Mouse (Mus musculus) ES-E14 (cell line): ENCODE measurements around the gene Usp12. TPM values are rescaled to one million over a fixed set of nuclear protein-coding genes. Genes with fewer than 3 reads are reported as not detected.

ENCODE experiments used
- DNase-seq: peaks from one replicate; pipeline ENCODE4 v3.0.0-alpha.2; 2013; ENCODE audit warnings: low read depth, low spot score
- H3K27ac ChIP-seq: 2 replicates; pipeline ENCODE4 v1.5.1; 2012; ENCODE audit warnings: low read depth, mild to moderate bottlenecking, low read length, moderate library complexity, mixed read lengths; ENCODE audit not compliant: poor library complexity, insufficient read depth, severe bottlenecking
- H3K36me3 ChIP-seq: 2 replicates; pipeline ENCODE4 v1.6.1; 2012; ENCODE audit warnings: mild to moderate bottlenecking, low read length, moderate library complexity, mixed read lengths; ENCODE audit not compliant: control insufficient read depth, poor library complexity, insufficient read depth, severe bottlenecking
- H3K4me1 ChIP-seq, 2 experiments: fragments of 150-350 bp in 1 of 2; sonication (generic) in 1 of 2; 2 replicates each; pipeline ENCODE4 v1.6.1; 2012; ENCODE audit warnings: low read length in 2 of 2, mild to moderate bottlenecking in 1 of 2, mixed read lengths in 1 of 2; ENCODE audit not compliant: control insufficient read depth in 2 of 2, insufficient read depth in 2 of 2, poor library complexity in 1 of 2
- H3K4me3 ChIP-seq, 2 experiments: fragments of 150-350 bp in 1 of 2; sonication (generic) in 1 of 2; 2 replicates each; pipeline ENCODE4 v1.5.1; 2012; ENCODE audit warnings: low read length in 2 of 2, low read depth in 1 of 2, mild to moderate bottlenecking in 1 of 2, mixed read lengths in 1 of 2; ENCODE audit not compliant: insufficient read depth in 1 of 2, poor library complexity in 1 of 2, severe bottlenecking in 1 of 2
- H3K9ac ChIP-seq: 2 replicates; pipeline ENCODE4 v1.6.1; 2012; ENCODE audit warnings: low read depth, mild to moderate bottlenecking, low read length, mixed read lengths; ENCODE audit not compliant: poor library complexity, insufficient read depth, severe bottlenecking
- H3K9me3 ChIP-seq: fragments of 150-350 bp; sonication (generic); 2 replicates; pipeline ENCODE4 v1.6.1; 2012; ENCODE audit warnings: low read depth, mild to moderate bottlenecking, low read length; ENCODE audit not compliant: control insufficient read depth, insufficient read depth
- CHD2 ChIP-seq: IDR thresholded peaks from 2 replicates; pipeline ENCODE4 v1.6.1; 2014; ENCODE audit warnings: mild to moderate bottlenecking, low read depth, low read length, inconsistent platforms
- HCFC1 ChIP-seq: IDR thresholded peaks from 2 replicates; pipeline ENCODE4 v1.6.1; 2012; ENCODE audit warnings: low read length, inconsistent platforms, borderline replicate concordance; ENCODE audit not compliant: insufficient read depth
- MAFK ChIP-seq: IDR thresholded peaks from 2 replicates; pipeline ENCODE4 v1.6.1; 2014; ENCODE audit warnings: mild to moderate bottlenecking, low read depth, low read length, inconsistent platforms; ENCODE audit not compliant: insufficient read depth
- ZC3H11A ChIP-seq: IDR thresholded peaks from 2 replicates; pipeline ENCODE4 v1.6.1; 2012; ENCODE audit warnings: low read depth, mild to moderate bottlenecking, inconsistent platforms, low read length, borderline replicate concordance
- ZNF384 ChIP-seq: IDR thresholded peaks from 2 replicates; pipeline ENCODE4 v1.6.1; 2012; ENCODE audit warnings: low read depth, low read length, inconsistent platforms
- in situ Hi-C, 2 experiments: fragments of 600-800 bp; cut with MboI; formaldehyde crosslinking; loops; one replicate each; pipeline ENCODE4 v1.15.1; 2025; ENCODE audit warnings: low sequenced_read_pairs in 2 of 2, inconsistent platforms in 1 of 2; ENCODE audit not compliant: unreplicated experiment in 2 of 2
- total RNA-seq: library from RNA; depleted of rRNA; stranded (reverse); fragments of 300-350 nt; gene quantifications from 2 replicates; pipeline ENCODE4 v1.2.3, GENCODE M21; 2012

The Usp12 gene
- total RNA-seq, 1 experiment = 25.4 TPM

DNA sequence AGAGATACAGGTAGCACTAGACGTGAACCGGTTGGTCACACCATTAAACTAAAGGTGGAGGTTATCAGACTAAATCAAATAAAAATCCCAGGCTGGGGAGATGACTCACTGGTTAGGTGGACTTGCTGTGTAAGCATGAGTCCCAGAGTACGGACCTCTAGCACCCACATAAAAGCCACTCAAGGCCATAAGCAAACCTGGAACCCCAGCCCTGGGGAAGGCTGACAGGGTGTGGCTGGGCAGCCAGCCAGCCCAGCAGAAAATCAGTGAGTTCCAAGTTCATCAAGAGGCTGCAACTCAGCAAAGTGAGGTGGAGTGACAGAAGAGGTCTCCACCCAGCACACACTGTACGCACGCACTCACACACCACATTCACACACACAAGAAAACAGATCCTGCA, 14.9 kb downstream of the Usp12 start:
- Histone ChIP-seq H3K4me1 (peaks cover 0 to 12% of the 10 kb centered on the region in 2 experiments; a peak in 3 of 4 replicates), H3K9me3 (no peaks in the 10 kb centered on the region), H3K27ac (no peak overlapping the region), H3K4me3 (no peak overlapping the region), H3K9ac (no peak overlapping the region), H3K36me3 (no peaks in the 10 kb centered on the region)
- TF ChIP-seq HCFC1 = no peak
- TF ChIP-seq ZC3H11A = no peak
- TF ChIP-seq MAFK = no peak
- TF ChIP-seq ZNF384 = no peak
- TF ChIP-seq CHD2 = no peak
- in situ Hi-C loops = no loop called here
- no peak for DNase-seq

DNA sequence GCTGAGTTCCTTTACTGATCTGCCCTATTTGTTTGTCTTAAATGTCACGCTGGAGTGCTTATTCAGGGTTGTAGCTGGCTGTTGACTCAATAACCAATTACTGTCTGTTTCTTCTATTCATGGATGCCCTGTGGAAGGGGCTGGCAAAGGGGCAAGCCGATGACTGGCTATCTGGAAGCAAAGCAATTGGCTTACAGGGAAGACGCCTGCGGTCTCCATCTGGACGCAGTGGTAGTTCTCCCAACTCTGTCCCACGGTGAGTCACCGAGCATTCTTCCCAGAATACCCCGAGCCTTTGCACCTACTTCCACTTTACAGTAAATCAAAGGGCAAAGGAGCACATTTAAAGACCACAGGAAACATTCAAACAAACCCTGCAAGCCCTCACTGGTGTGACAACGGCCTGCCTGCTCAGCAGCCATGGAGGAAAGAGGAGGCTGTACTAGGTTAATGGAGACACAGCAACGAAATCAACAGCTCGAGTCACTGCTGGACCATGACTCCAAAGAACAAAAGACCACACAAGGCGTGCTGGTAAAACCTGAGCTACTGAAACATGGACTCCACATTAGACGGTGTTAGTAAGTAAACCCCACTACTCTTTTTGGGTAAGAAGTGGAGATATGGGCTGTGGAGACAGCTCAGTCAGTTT, 17.7 kb downstream of the Usp12 start:
- no peak overlapping the region for H3K27ac ChIP-seq
- no peak for TF ChIP-seq CHD2
- TF ChIP-seq MAFK = no peak
- TF ChIP-seq ZC3H11A = no peak
- no peak for DNase-seq
- no peaks in the 10 kb centered on the region for H3K9me3 ChIP-seq
- in situ Hi-C loops = no loop called here
- H3K36me3 ChIP-seq = no peaks in the 10 kb centered on the region
- H3K9ac ChIP-seq = no peak overlapping the region
- peaks cover 3 to 14% of the 10 kb centered on the region in 2 experiments; a peak in 2 of 4 replicates for H3K4me1 ChIP-seq
- H3K4me3 ChIP-seq = no peak overlapping the region

GRCm38 (mm10) chr5:146771982-146772381, 22.8 kb downstream of the Usp12 start:
- Histone ChIP-seq H3K9me3 (no peaks in the 10 kb centered on the region), H3K27ac (no peak overlapping the region), H3K4me3 (no peak overlapping the region), H3K36me3 (no peaks in the 10 kb centered on the region; the same call in 1 of the 2 replicates), H3K4me1 (peaks cover 10 to 28% of the 10 kb centered on the region in 2 experiments), H3K9ac (no peak overlapping the region)
- in situ Hi-C loops = no loop called here
- peak; percentile 56 for DNase-seq
- TF ChIP-seq CHD2 (no peak), ZC3H11A (no peak), ZNF384 (no peak), MAFK (no peak)

DNA sequence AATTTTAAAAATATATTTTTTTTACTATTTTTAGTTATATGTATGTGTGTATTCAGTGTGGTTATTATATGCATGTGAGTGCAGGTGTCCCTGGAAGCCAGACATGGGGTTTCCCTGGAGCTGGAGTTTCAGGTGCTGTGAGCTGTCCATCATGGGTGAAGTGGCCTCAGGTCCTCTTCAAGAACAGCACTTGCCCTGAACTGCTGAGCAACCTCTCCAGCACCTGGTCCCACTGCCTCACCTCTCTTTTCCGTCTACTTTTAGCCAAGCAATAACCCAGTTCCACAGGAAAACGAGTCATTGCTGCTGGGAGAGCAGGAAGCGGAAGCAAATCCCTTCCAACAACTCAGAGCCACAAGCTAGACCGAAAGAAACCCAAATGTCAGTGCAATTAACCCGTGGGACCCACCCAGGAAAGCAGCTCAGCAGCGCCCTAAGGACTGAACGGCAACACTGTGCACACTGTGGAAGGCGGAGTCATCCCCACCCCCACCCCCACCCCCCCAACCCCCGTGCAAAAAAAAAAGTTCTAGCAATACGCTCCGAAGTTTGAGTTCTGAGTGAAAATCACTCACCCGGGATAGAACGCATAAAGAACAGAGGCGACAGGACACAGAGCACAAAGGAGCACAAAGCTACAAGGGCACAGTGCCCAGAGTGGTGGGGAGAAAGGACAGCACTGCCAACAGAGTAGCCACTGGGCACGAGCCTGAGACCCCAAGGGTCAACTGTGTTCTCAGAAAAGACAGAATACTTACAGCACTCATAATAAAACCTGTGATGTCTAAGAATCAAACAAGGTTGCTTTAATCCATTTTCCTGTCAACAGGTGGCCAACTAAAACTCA, 24.6 kb downstream of the Usp12 start:
- no peak overlapping the region for H3K9ac ChIP-seq
- DNase-seq = no peak
- in situ Hi-C loops = no loop called here
- no peak overlapping the region for H3K4me3 ChIP-seq
- no peaks in the 10 kb centered on the region for H3K9me3 ChIP-seq
- no peak overlapping the region for H3K27ac ChIP-seq
- no peaks in the 10 kb centered on the region; the same call in 1 of the 2 replicates for H3K36me3 ChIP-seq
- TF ChIP-seq ZC3H11A (no peak), MAFK (no peak), HCFC1 (no peak), CHD2 (no peak), ZNF384 (no peak)
- H3K4me1 ChIP-seq = peaks cover 17 to 34% of the 10 kb centered on the region in 2 experiments
